Mouse (Mus musculus): ENCODE measurements around the gene Atp5h. TPM values are rescaled to one million over a fixed set of nuclear protein-coding genes. Genes with fewer than 3 reads are reported as not detected.

Gene Atp5h
- polyA plus RNA-seq, 1 experiment: 521 TPM

DNA sequence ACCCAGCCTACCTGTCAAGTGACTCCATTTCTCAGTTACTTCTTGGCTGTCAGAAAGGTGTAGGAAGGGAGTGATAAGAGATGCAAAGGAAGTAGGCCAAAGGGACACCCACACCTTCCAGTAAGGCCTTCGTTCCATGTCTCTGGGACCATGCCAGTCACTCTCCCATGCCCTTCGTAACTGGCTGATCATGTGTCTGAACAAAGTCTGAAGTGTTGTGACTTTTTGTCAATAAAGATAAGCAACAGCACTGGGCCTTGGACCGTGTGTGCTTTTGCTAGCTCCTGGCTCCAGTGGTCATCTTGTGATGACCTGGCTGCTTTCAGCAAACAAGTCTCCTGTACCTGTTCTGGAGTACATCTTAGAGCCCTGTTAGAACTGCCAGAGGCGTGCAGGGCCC lies 13.1 kb upstream of the Atp5h start:
- H3K27ac ChIP-seq (ENCODE audit: control insufficient read depth, insufficient read depth, low read depth, low read length, poor library complexity): no peak overlapping the region
- no peak overlapping the region for H3K4me3 ChIP-seq (replicated peaks; ENCODE audit: control insufficient read depth, low read depth, low read length)
- 86% methylated on average over 4 of the region's 4 CpGs for WGBS
- no peaks in the 10 kb centered on the region for H3K4me1 ChIP-seq (ENCODE audit: control insufficient read depth, insufficient read depth, low read length)
- TF ChIP-seq CTCF (IDR thresholded peaks at IDR 0.05; ENCODE audit: control insufficient read depth, insufficient read depth, low read length) (no peak), POLR2A (IDR thresholded peaks at IDR 0.05; ENCODE audit: borderline replicate concordance, control insufficient read depth, low read depth, low read length) (no peak)

DNA sequence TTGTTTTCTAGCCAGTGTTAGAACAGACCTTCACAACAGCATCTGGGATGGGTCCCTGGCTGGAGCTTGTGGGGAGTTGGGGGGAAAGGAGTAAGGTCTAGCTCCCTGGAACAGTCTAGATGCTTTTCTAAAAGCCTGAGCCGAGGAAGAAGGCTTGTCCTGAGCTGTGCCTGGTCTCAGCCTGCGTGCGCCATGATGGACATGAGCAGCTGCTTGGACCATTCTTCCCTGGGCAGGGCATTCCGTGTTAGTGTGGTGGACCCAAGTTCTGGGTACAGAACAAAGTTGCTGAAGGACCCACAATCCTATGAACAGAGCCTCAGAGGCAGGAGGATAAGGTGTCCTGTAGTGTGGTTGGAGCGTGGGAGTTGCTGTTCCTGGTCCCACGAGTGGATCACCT lies 10.8 kb upstream of the Atp5h start:
- WGBS: 90% methylated on average over 6 of the region's 6 CpGs
- H3K4me1 ChIP-seq (ENCODE audit: control insufficient read depth, insufficient read depth, low read length): no peaks in the 10 kb centered on the region

DNA sequence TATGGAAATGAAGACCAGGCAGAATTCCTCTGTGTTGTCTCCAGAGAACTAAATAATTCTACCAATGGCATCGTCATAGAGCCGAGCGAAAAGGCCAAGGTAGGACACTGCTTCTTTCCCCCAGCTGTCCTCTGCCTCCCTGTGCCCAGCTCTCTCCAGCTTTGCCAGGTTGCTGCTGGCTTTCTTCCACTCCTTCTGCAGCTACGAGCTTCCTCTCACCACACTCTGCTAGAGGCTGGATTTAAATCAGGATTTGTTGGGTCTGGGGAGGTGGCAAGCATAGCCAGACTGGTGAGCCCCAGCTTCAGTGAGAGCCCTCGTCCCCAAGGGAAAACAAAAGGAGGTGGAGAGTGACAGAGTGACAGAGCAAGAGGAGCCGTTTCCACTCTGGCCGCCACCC lies 9.5 kb upstream of the Atp5h start:
- 83% methylated on average over 7 of the region's 7 CpGs for WGBS
- no peak overlapping the region for H3K27ac ChIP-seq (ENCODE audit: control insufficient read depth, insufficient read depth, low read depth, low read length, poor library complexity)
- no peaks in the 10 kb centered on the region for H3K4me1 ChIP-seq (ENCODE audit: control insufficient read depth, insufficient read depth, low read length)
- TF ChIP-seq POLR2A (IDR thresholded peaks at IDR 0.05; ENCODE audit: borderline replicate concordance, control insufficient read depth, low read depth, low read length) (no peak), CTCF (IDR thresholded peaks at IDR 0.05; ENCODE audit: control insufficient read depth, insufficient read depth, low read length) (no peak)
- H3K4me3 ChIP-seq (replicated peaks; ENCODE audit: control insufficient read depth, low read depth, low read length): no peak overlapping the region

More for the DNA sequence above, 10.8 kb upstream of the Atp5h start:
- H3K27ac ChIP-seq (ENCODE audit: control insufficient read depth, insufficient read depth, low read depth, low read length, poor library complexity): no peak overlapping the region
- no peak overlapping the region for H3K4me3 ChIP-seq (replicated peaks; ENCODE audit: control insufficient read depth, low read depth, low read length)
- TF ChIP-seq CTCF (IDR thresholded peaks at IDR 0.05; ENCODE audit: control insufficient read depth, insufficient read depth, low read length): no peak

DNA sequence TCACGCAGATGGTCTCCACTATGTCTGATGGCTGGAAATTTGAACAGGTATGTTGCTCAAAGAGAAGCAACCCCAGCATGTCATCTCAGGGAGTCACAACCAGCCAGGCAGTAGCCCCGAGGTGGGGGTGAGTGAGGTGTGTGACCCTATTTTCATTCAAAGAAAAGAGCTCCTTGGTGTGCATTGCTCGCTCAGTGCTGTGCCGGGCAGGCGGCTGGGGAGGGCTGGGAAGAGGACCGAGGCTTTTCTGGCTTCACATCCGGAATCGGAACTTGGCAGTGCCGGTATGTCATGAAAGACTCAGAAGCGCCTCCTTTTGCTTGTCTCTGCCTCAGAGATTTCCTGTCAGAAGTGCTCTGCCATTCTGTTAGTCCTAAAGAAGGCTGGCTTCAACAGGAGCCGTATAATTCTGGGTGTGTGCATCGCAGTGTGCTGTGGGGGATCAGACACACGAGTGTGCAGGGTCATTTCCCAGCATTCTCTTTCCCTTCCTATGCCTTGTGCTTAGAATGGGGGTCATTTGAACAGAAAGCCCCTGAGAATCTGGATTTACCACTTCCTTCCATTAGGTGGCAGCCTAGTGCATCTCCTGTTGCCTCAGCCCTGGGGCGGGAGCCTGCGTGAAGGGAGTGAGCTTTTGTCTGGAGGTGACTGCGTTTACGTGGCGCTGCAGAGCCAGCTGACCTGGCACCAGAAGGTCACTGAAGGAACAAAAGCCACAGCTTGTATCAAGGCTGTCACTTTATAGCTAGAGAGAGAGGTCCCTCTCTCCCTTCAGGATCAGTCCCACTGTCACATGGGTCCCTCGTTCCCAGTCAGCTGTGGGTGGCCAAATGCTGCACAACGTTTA lies 7.9 kb upstream of the Atp5h start:
- H3K4me1 ChIP-seq (ENCODE audit: control insufficient read depth, insufficient read depth, low read length): no peaks in the 10 kb centered on the region
- no peak for TF ChIP-seq POLR2A (IDR thresholded peaks at IDR 0.05; ENCODE audit: borderline replicate concordance, control insufficient read depth, low read depth, low read length)
- peak; percentile 74 for TF ChIP-seq CTCF (IDR thresholded peaks at IDR 0.05; ENCODE audit: control insufficient read depth, insufficient read depth, low read length)
- H3K4me3 ChIP-seq (replicated peaks; ENCODE audit: control insufficient read depth, low read depth, low read length): no peak overlapping the region
- H3K27ac ChIP-seq (ENCODE audit: control insufficient read depth, insufficient read depth, low read depth, low read length, poor library complexity): no peak overlapping the region
- 60% methylated on average over 20 of the region's 20 CpGs for WGBS

DNA sequence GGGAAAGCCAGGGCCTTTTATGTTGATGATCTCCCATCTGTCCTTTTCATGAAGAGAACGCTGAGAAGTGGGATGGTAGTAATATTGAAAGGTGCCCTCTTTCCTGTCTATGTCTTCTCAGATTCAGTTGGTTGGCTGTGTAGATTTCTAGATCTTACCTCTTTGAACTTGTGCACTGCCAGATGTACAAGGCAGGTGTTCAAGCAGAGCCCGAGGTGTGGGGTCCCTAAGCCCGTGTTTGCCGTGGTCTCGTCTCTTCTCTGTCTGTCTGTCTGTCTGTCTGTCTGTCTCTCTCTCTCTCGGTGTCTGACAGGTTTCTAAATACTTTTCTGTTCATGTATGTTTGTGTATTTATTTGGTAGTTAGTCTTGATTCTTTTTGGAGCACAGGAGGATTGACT lies 5.9 kb upstream of the Atp5h start:
- Histone ChIP-seq H3K4me3 (replicated peaks; ENCODE audit: control insufficient read depth, low read depth, low read length) (no peak overlapping the region), H3K27ac (ENCODE audit: control insufficient read depth, insufficient read depth, low read depth, low read length, poor library complexity) (no peak overlapping the region), H3K4me1 (ENCODE audit: control insufficient read depth, insufficient read depth, low read length) (no peaks in the 10 kb centered on the region; the same call in 1 of the 2 replicates)
- WGBS: 87% methylated on average over 6 of the region's 6 CpGs
- TF ChIP-seq POLR2A (IDR thresholded peaks at IDR 0.05; ENCODE audit: borderline replicate concordance, control insufficient read depth, low read depth, low read length) (no peak), CTCF (IDR thresholded peaks at IDR 0.05; ENCODE audit: control insufficient read depth, insufficient read depth, low read length) (no peak)

DNA sequence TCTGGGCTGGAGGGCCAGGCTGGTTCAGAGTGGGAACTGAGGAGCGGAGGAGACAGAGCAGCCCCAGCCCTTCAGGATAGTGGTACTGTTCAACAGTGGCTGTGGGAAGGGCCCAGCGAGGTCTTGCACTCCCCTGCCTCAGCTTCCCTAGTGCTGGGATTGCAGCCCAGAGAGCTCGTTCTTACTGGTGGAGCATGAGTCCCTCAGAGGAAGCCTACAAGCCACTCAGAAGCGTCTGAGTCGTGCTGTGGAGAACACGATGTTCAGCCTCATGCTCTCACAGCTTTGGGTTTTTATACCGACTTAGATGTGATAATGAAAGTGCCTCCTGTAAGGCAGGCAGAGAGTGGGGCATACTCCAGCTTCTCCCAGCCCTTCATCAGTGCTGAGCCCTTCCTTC lies 4.9 kb upstream of the Atp5h start:
- 74% methylated on average over 7 of the region's 7 CpGs for WGBS
- Histone ChIP-seq H3K4me1 (ENCODE audit: control insufficient read depth, insufficient read depth, low read length) (no peaks in the 10 kb centered on the region; the same call in 1 of the 2 replicates), H3K27ac (ENCODE audit: control insufficient read depth, insufficient read depth, low read depth, low read length, poor library complexity) (no peak overlapping the region), H3K4me3 (replicated peaks; ENCODE audit: control insufficient read depth, low read depth, low read length) (no peak overlapping the region)
- no peak for TF ChIP-seq POLR2A (IDR thresholded peaks at IDR 0.05; ENCODE audit: borderline replicate concordance, control insufficient read depth, low read depth, low read length)
- no peak for TF ChIP-seq CTCF (IDR thresholded peaks at IDR 0.05; ENCODE audit: control insufficient read depth, insufficient read depth, low read length)

DNA sequence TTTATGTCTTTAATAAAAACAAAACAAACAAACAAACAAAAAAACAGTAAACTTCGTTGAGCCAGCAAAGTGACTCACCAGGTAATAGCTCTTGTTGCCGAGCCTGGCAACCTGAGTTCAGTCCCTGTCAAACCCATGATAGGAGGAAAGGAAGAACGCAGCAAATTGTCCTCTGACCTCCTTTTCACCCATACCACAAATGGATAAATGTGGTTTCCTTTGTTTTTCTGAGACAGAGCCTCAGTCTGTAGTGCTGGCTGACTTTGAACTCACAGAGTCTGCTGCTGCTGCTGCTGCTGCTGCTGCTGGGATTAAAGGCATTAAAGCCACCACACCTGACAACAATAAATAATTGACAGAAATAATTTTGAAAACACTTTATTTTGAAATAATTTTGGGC lies 3.3 kb upstream of the Atp5h start:
- H3K4me1 ChIP-seq (ENCODE audit: control insufficient read depth, insufficient read depth, low read length): peaks cover 1% of the 10 kb centered on the region; the same call in 1 of the 2 replicates
- no peak overlapping the region for H3K4me3 ChIP-seq (replicated peaks; ENCODE audit: control insufficient read depth, low read depth, low read length)
- WGBS: 69% methylated on average over 3 of the region's 3 CpGs
- TF ChIP-seq CTCF (IDR thresholded peaks at IDR 0.05; ENCODE audit: control insufficient read depth, insufficient read depth, low read length): no peak
- TF ChIP-seq POLR2A (IDR thresholded peaks at IDR 0.05; ENCODE audit: borderline replicate concordance, control insufficient read depth, low read depth, low read length): no peak
- H3K27ac ChIP-seq (ENCODE audit: control insufficient read depth, insufficient read depth, low read depth, low read length, poor library complexity): no peak overlapping the region

DNA sequence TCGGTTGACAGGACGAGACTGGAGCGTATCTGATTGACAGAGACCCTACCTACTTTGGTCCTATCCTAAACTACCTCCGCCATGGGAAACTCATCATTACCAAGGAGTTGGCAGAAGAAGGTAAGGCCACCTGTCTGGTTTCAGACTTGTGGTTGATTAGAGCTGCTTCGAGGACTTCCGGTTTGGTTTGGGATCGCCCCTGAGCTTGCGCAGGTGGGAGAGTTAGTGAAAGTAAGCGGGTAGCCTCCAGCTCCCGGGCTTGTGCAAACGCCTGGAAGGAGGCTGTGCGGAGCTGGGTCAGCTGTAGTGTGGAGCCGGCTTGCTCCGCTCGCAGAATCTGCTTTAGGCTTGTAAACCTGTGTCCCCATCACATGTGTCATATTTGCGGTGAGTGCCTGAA lies 2.2 kb upstream of the Atp5h start:
- no peak overlapping the region for H3K4me3 ChIP-seq (replicated peaks; ENCODE audit: control insufficient read depth, low read depth, low read length)
- WGBS: 91% methylated on average over 16 of the region's 16 CpGs
- no peak for TF ChIP-seq POLR2A (IDR thresholded peaks at IDR 0.05; ENCODE audit: borderline replicate concordance, control insufficient read depth, low read depth, low read length)
- no peak for TF ChIP-seq CTCF (IDR thresholded peaks at IDR 0.05; ENCODE audit: control insufficient read depth, insufficient read depth, low read length)
- H3K4me1 ChIP-seq (ENCODE audit: control insufficient read depth, insufficient read depth, low read length): peaks cover 1% of the 10 kb centered on the region; the same call in 1 of the 2 replicates
- no peak overlapping the region for H3K27ac ChIP-seq (ENCODE audit: control insufficient read depth, insufficient read depth, low read depth, low read length, poor library complexity)

All from bone marrow, adult 2 months (tissue).